In the genomic region with DNA sequence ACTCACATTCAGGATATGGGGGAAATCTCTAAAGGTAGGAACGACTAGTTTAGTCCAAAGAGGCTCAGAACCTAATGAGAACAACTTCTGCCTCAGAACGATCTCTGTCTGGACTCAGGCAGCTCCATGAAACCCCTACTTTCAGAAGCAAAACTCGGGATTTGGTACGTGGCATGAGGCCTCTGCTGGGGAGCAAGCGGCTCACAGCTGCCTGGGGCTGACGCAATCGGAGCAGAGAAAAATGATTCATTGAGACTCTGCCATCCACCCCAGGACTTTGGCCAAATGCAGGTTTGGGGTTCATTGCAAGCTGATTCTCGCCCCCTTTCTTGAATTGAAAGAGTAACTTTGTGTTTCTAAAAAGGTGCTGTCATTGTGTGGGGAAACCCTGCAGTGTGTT, we compare ENCODE assay signal across 17 mouse cellular contexts. TPM values are rescaled to one million over a fixed set of nuclear protein-coding genes. Genes with fewer than 3 reads are reported as not detected.
DNase-seq lines count a peak whose midpoint lies in the region; ATAC-seq and TF ChIP-seq lines count a peak whose summit lies in the region.
"Had no signal": no experiment of that assay in that cellular context is flagged by ENCODE, and none has a peak within 500 bp of the region (broad histone marks: within the 10 kb centered on the region; RNA-seq: fewer than 3 reads in every experiment).

No protein-coding gene starts in this region.

- peak; percentile 32 for DNase-seq in layer of hippocampus, adult 9-11 months
- no peak for DNase-seq in layer of hippocampus, adult 9-10 months (ENCODE audit: low spot score)
- DNase-seq in 3T3-L1 (ENCODE audit: low read depth, low spot score): peak; percentile 90
- DNase-seq in adipocyte (ENCODE audit: low spot score): peak; percentile 82
- peak; percentile 37 for DNase-seq in gastrocnemius, adult 2 months
- DNase-seq in retina, postnatal 1 day: no peak
- DNase-seq in frontal cortex, adult 2 months (ENCODE audit: extremely low spot score in 1 of 2, low spot score in 1 of 2): no peak
- DNase-seq: cerebellum, postnatal 10 days; embryo, embryonic 11 days; kidney, postnatal 14 days; left cerebral cortex, postnatal 4 days; midbrain, embryonic 14.5 days; thymus, adult 2 months had no signal

- H3K27ac ChIP-seq in gastrocnemius, adult 2 months: peak overlapping the region; percentile 24
- H3K27ac ChIP-seq: forebrain, embryonic 10.5 days; hindbrain, embryonic 14.5 days had no signal

- intact Hi-C loops in gastrocnemius, adult 2 months (cut with DNase I): no loop called here

- no peak overlapping the region for H3K4me3 ChIP-seq in gastrocnemius, adult 2 months
- H3K4me3 ChIP-seq: forebrain, embryonic 10.5 days had no signal

- ATAC-seq in erythroblast, adult 5-6 weeks (replicated peaks; ENCODE audit: low FRiP score, poor library complexity, severe bottlenecking): no peak
- ATAC-seq: intestine, embryonic 16.5 days had no signal

- TF ChIP-seq CTCF in gastrocnemius, adult 2 months (IDR thresholded peaks at IDR 0.05): no peak

RNA-seq across cellular contexts. Expression of a gene that starts 49.1 kb away (rescaled TPM):
- 10 to 100 TPM; 15.1 to 21.8 TPM for total RNA-seq in gastrocnemius, adult 2 months (2021)
- 11.0 and 14.6 TPM in 2 replicates for total RNA-seq in erythroblast, adult 5-6 weeks (2015; ENCODE audit: low replicate concordance)
- 9.1 and 21.7 TPM in 2 replicates for total RNA-seq in erythroblast, adult 5-6 weeks (2017; ENCODE audit: low replicate concordance)
- 39.3 and 39.8 TPM in 2 replicates for polyA plus RNA-seq in frontal cortex, adult 2 months (2012; rRNA removed)

Comparison
In these comparisons a context has a peak if more than half of its experiments do, and no peak if none do; other contexts are left out.
1. DNase-seq: peak in layer of hippocampus, adult 9-11 months (single experiment), 3T3-L1 (single experiment), adipocyte (single experiment) and gastrocnemius, adult 2 months (single experiment); none in layer of hippocampus, adult 9-10 months (single experiment), retina, postnatal 1 day (single experiment) and frontal cortex, adult 2 months (0 of 2).